Mouse (Mus musculus): ENCODE measurements around the gene Scn8a. TPM values are rescaled to one million over a fixed set of nuclear protein-coding genes. Genes with fewer than 3 reads are reported as not detected.
A peak's percentile ranks its signal among the peaks of the same experiment; 100 is the strongest.

The Scn8a gene
- polyA plus RNA-seq, 1 experiment, result 0.45 TPM

- Histone ChIP-seq H3K4me1 (ENCODE audit: control insufficient read depth, insufficient read depth, low read length) (no peaks in the 10 kb centered on the region), H3K27me3 (replicated peaks; ENCODE audit: control insufficient read depth, insufficient read depth, low read length) (no peaks in the 10 kb centered on the region), H3K27ac (ENCODE audit: insufficient read depth, low read depth, low read length) (no peak within 1 kb of the TSS), H3K4me3 (ENCODE audit: insufficient read depth, low read depth, low read length) (peak within 1 kb of the TSS; percentile 47), H3K36me3 (ENCODE audit: control insufficient read depth, insufficient read depth, low read length) (no peaks in the 10 kb centered on the region)
- WGBS, result 8% methylated on average over 23 of the region's 23 CpGs
- no peak for TF ChIP-seq CTCF (conservative IDR thresholded peaks at IDR 0.05; ENCODE audit: insufficient read depth, insufficient read length, low read depth, low read length)
- no peak for TF ChIP-seq POLR2A (IDR thresholded peaks at IDR 0.05; ENCODE audit: low read depth, low read length)
- DNase-seq, result no peak
Observed at GRCm38 (mm10) chr15:101047194-101047555, 177.5 kb downstream of the Scn8a start, which contains the start of gene Gm47841. Gene Gm47841 (minus strand): TSS chr15:101047397.

GRCm38 (mm10) chr15:101048338-101048896 lies 178.8 kb downstream of the Scn8a start:
- H3K4me3 ChIP-seq (ENCODE audit: insufficient read depth, low read depth, low read length), result no peak overlapping the region
- no peak for DNase-seq
- H3K27ac ChIP-seq (ENCODE audit: insufficient read depth, low read depth, low read length), result no peak overlapping the region
- H3K36me3 ChIP-seq (ENCODE audit: control insufficient read depth, insufficient read depth, low read length), result peaks cover 4% of the 10 kb centered on the region
- H3K27me3 ChIP-seq (replicated peaks; ENCODE audit: control insufficient read depth, insufficient read depth, low read length), result no peaks in the 10 kb centered on the region
- TF ChIP-seq CTCF (conservative IDR thresholded peaks at IDR 0.05; ENCODE audit: insufficient read depth, insufficient read length, low read depth, low read length) (no peak), POLR2A (IDR thresholded peaks at IDR 0.05; ENCODE audit: low read depth, low read length) (no peak)
- no peaks in the 10 kb centered on the region for H3K4me1 ChIP-seq (ENCODE audit: control insufficient read depth, insufficient read depth, low read length)
- WGBS, result 63% methylated on average over 5 of the region's 5 CpGs

- H3K27me3 ChIP-seq (replicated peaks; ENCODE audit: control insufficient read depth, insufficient read depth, low read length), result no peaks in the 10 kb centered on the region
- WGBS, result 75% methylated on average over 10 of the region's 10 CpGs
- DNase-seq, result no peak
- no peak overlapping the region for H3K27ac ChIP-seq (ENCODE audit: insufficient read depth, low read depth, low read length)
- H3K4me3 ChIP-seq (ENCODE audit: insufficient read depth, low read depth, low read length), result no peak overlapping the region
- H3K4me1 ChIP-seq (ENCODE audit: control insufficient read depth, insufficient read depth, low read length), result no peaks in the 10 kb centered on the region
- H3K36me3 ChIP-seq (ENCODE audit: control insufficient read depth, insufficient read depth, low read length), result peaks cover 7% of the 10 kb centered on the region
- TF ChIP-seq POLR2A (IDR thresholded peaks at IDR 0.05; ENCODE audit: low read depth, low read length) (no peak), CTCF (conservative IDR thresholded peaks at IDR 0.05; ENCODE audit: insufficient read depth, insufficient read length, low read depth, low read length) (no peak)
Observed at GRCm38 (mm10) chr15:101051869-101052268, 182.2 kb downstream of the Scn8a start.

- Histone ChIP-seq H3K27me3 (replicated peaks; ENCODE audit: control insufficient read depth, insufficient read depth, low read length) (no peaks in the 10 kb centered on the region), H3K27ac (ENCODE audit: insufficient read depth, low read depth, low read length) (no peak overlapping the region), H3K36me3 (ENCODE audit: control insufficient read depth, insufficient read depth, low read length) (peaks cover 7% of the 10 kb centered on the region), H3K4me3 (ENCODE audit: insufficient read depth, low read depth, low read length) (no peak overlapping the region), H3K4me1 (ENCODE audit: control insufficient read depth, insufficient read depth, low read length) (no peaks in the 10 kb centered on the region)
- DNase-seq, result no peak
- WGBS, result 85% methylated on average over 120 of the region's 120 CpGs
- TF ChIP-seq CTCF (conservative IDR thresholded peaks at IDR 0.05; ENCODE audit: insufficient read depth, insufficient read length, low read depth, low read length) (no peak), POLR2A (IDR thresholded peaks at IDR 0.05; ENCODE audit: low read depth, low read length) (no peak)
Observed at GRCm38 (mm10) chr15:101052560-101053501, 183.2 kb downstream of the Scn8a start.

- no peak for DNase-seq
- TF ChIP-seq CTCF (conservative IDR thresholded peaks at IDR 0.05; ENCODE audit: insufficient read depth, insufficient read length, low read depth, low read length) (no peak), POLR2A (IDR thresholded peaks at IDR 0.05; ENCODE audit: low read depth, low read length) (no peak)
- 81% methylated on average over 65 of the region's 65 CpGs for WGBS
- Histone ChIP-seq H3K27me3 (replicated peaks; ENCODE audit: control insufficient read depth, insufficient read depth, low read length) (no peaks in the 10 kb centered on the region), H3K4me3 (ENCODE audit: insufficient read depth, low read depth, low read length) (no peak overlapping the region), H3K36me3 (ENCODE audit: control insufficient read depth, insufficient read depth, low read length) (peaks cover 7% of the 10 kb centered on the region), H3K4me1 (ENCODE audit: control insufficient read depth, insufficient read depth, low read length) (no peaks in the 10 kb centered on the region), H3K27ac (ENCODE audit: insufficient read depth, low read depth, low read length) (no peak overlapping the region)
Observed at GRCm38 (mm10) chr15:101053832-101054459, 184.3 kb downstream of the Scn8a start.

GRCm38 (mm10) chr15:101054541-101054940 lies 184.9 kb downstream of the Scn8a start:
- Histone ChIP-seq H3K4me3 (ENCODE audit: insufficient read depth, low read depth, low read length) (no peak overlapping the region), H3K36me3 (ENCODE audit: control insufficient read depth, insufficient read depth, low read length) (peaks cover 7% of the 10 kb centered on the region), H3K27ac (ENCODE audit: insufficient read depth, low read depth, low read length) (no peak overlapping the region), H3K4me1 (ENCODE audit: control insufficient read depth, insufficient read depth, low read length) (no peaks in the 10 kb centered on the region), H3K27me3 (replicated peaks; ENCODE audit: control insufficient read depth, insufficient read depth, low read length) (no peaks in the 10 kb centered on the region)
- no peak for DNase-seq
- WGBS, result 94% methylated on average over 10 of the region's 10 CpGs
- TF ChIP-seq CTCF (conservative IDR thresholded peaks at IDR 0.05; ENCODE audit: insufficient read depth, insufficient read length, low read depth, low read length) (no peak), POLR2A (IDR thresholded peaks at IDR 0.05; ENCODE audit: low read depth, low read length) (no peak)

- no peak overlapping the region for H3K4me3 ChIP-seq (ENCODE audit: insufficient read depth, low read depth, low read length)
- peak; percentile 68 for DNase-seq
- no peaks in the 10 kb centered on the region for H3K27me3 ChIP-seq (replicated peaks; ENCODE audit: control insufficient read depth, insufficient read depth, low read length)
- H3K4me1 ChIP-seq (ENCODE audit: control insufficient read depth, insufficient read depth, low read length), result no peaks in the 10 kb centered on the region
- H3K27ac ChIP-seq (ENCODE audit: insufficient read depth, low read depth, low read length), result no peak overlapping the region
- peaks cover 7% of the 10 kb centered on the region for H3K36me3 ChIP-seq (ENCODE audit: control insufficient read depth, insufficient read depth, low read length)
- no peak for TF ChIP-seq POLR2A (IDR thresholded peaks at IDR 0.05; ENCODE audit: low read depth, low read length)
- peak; percentile 60 for TF ChIP-seq CTCF (conservative IDR thresholded peaks at IDR 0.05; ENCODE audit: insufficient read depth, insufficient read length, low read depth, low read length)
- WGBS, result 40% methylated on average over 10 of the region's 10 CpGs
Observed at GRCm38 (mm10) chr15:101056225-101056624, 186.6 kb downstream of the Scn8a start.
